Mouse (Mus musculus) heart, postnatal 0 days (tissue): Measurements from ENCODE around the gene Slc31a2. TPM values are rescaled to one million over a fixed set of nuclear protein-coding genes. Genes with fewer than 3 reads are reported as not detected.

Experiments used
- ATAC-seq: fragments of 200-750 bp; cut with Nextera tagmentation; 2 replicates; pipeline ENCODE4 v1.8.0; 2017; ENCODE audit warnings: low read depth, moderate number of reproducible peaks, moderate library complexity; ENCODE audit not compliant: insufficient read depth
- DNase-seq: peaks from one replicate; pipeline ENCODE4 v3.0.0-alpha.2; 2016; ENCODE audit warnings: low spot score
- H3K27ac ChIP-seq: fragments of 300-500 bp; sonication (generic); 2 replicates; pipeline ENCODE4 v1.5.1; 2014; ENCODE audit warnings: low read depth, mild to moderate bottlenecking
- H3K27me3 ChIP-seq: fragments of 300-500 bp; sonication (generic); 2 replicates; pipeline ENCODE4 v1.6.1; 2014; ENCODE audit warnings: low read length, mixed read lengths; ENCODE audit not compliant: control insufficient read depth, insufficient read depth
- H3K36me3 ChIP-seq: fragments of 300-500 bp; sonication (generic); replicated peaks from 2 replicates; pipeline ENCODE4 v1.6.1; 2014; ENCODE audit warnings: low read length, mixed read lengths; ENCODE audit not compliant: control insufficient read depth, insufficient read depth
- H3K4me1 ChIP-seq: fragments of 300-500 bp; sonication (generic); 2 replicates; pipeline ENCODE4 v1.6.1; 2014; ENCODE audit warnings: antibody characterized with exemption; ENCODE audit not compliant: control insufficient read depth, insufficient read depth
- H3K4me2 ChIP-seq: fragments of 300-500 bp; sonication (generic); 2 replicates; pipeline ENCODE4 v1.6.1; 2014; ENCODE audit warnings: low read depth, mild to moderate bottlenecking, low read length, moderate library complexity
- H3K4me3 ChIP-seq: fragments of 300-500 bp; sonication (generic); 2 replicates; pipeline ENCODE4 v1.5.1; 2014; ENCODE audit warnings: low read depth, low read length
- H3K9ac ChIP-seq: fragments of 300-500 bp; sonication (generic); replicated peaks from 2 replicates; pipeline ENCODE4 v1.6.1; 2014; ENCODE audit warnings: low read depth, low read length, mixed read lengths
- H3K9me3 ChIP-seq: fragments of 300-500 bp; sonication (generic); replicated peaks from 2 replicates; pipeline ENCODE4 v1.6.1; 2016; ENCODE audit warnings: low read length; ENCODE audit not compliant: control insufficient read depth
- CTCF ChIP-seq: IDR thresholded peaks from 2 replicates; pipeline ENCODE4 v1.5.1; 2016; ENCODE audit warnings: antibody characterized with exemption, control low read depth, low read depth
- EP300 ChIP-seq: IDR thresholded peaks from 2 replicates; pipeline ENCODE4 v1.6.1; 2016; ENCODE audit warnings: antibody characterized with exemption, low read depth
- WGBS: fragments of 180-500 bp; shearing (Covaris S2); extraction: QIAGEN DNeasy Blood & Tissue Kit; methylation state at CpG from one replicate; pipeline ENCODE4 v1.1.7; 2014; 5-methylcytosine and 5-hydroxymethylcytosine counted together
- polyA plus RNA-seq: library from polyadenylated mRNA; unstranded; fragments of >200 nt; fragmentation: Nextera tagmentation; extraction: Ambion mirVana; gene quantifications from 2 replicates; pipeline ENCODE4 v1.2.1, GENCODE M21; 2015
- total RNA-seq: library from RNA; depleted of rRNA; stranded (reverse); fragments of >200 nt; gene quantifications from 2 replicates; pipeline ENCODE4 v1.2.3, GENCODE M21; 2014; ENCODE audit warnings: low replicate concordance

Slc31a2 gene
- total and polyA plus RNA-seq, 2 experiments from 2014 or later: 15.6 to 33.2 TPM

DNA sequence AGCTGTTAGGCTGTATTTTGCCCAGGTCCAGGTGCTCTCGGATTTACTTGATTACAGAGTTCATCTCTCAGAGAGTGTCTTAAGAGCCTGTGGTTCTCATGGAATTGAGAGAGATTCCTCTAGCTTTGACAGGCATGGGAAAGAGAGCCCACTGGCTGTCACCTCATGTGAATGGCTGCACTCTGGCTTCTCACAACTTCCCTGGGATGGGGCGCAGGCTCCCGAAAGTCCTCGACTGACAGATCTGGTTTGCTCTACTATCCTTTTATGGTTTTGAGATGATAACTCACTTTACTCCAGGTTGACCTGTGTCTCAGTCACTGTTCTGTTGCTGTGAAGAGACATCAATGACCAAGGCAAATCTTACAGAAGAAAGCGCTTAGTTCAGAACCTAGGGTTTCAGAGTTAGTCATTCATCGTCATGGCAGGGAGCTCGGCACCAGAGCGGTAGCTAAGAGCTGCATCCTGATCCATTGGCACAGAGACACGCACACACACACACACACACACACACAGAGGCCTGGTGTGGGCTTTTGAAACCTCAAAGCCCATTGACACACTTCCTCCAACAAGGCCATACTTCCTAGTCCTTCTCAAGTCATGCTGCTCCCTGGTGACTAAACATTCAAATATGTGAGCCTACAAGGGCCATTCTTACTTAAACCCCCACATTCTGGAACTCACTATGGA is 28.6 kb downstream of the Slc31a2 start:
- no peak for DNase-seq
- H3K9me3 ChIP-seq: no peaks in the 10 kb centered on the region

DNA sequence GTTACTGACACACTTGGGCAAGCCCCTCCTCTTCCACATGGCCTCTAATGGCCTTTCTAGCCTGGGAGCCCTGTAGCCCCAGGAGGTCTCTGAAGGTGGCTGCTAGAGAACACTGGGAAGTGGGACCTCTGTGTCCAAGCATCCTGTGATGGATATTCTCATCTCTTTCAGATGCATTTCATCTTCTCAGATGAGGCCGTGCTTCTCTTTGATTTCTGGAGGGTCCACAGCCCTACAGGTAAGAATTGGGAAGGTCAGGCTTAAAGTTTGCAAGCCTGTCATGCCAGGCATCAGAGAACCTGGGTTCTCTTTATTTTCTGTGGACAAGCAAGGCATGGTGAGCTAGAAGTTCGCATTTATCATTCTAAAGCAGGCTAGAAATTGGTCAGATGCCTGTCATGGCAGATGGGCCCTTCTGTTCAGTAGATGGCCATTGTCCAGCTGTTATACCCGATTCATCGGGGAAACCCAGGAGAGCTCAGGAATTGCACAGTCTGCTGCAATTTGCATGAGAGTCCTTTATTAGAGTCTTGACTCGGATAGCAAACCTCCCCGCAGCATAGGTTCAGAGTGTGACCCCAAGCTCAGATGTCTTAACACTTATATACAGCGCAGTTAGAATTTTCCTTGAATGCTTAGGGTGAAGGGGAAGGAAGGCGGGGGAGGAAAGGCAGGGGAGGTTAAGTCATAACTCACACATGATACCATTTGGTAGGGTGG is 30.3 kb downstream of the Slc31a2 start:
- Histone ChIP-seq H3K4me2 (no peak overlapping the region), H3K27me3 (no peaks in the 10 kb centered on the region), H3K4me3 (no peak overlapping the region), H3K9ac (no peak overlapping the region), H3K36me3 (peaks cover 33% of the 10 kb centered on the region), H3K9me3 (no peaks in the 10 kb centered on the region), H3K27ac (no peak overlapping the region), H3K4me1 (peaks cover 18% of the 10 kb centered on the region)
- DNase-seq: no peak
- ATAC-seq: no peak
- TF ChIP-seq EP300: no peak
- TF ChIP-seq CTCF: no peak
- 74% methylated on average over 8 of the region's 8 CpGs for WGBS

More for the DNA sequence above, 28.6 kb downstream of the Slc31a2 start:
- peaks cover 16% of the 10 kb centered on the region for H3K36me3 ChIP-seq
- no peak for ATAC-seq
- no peak overlapping the region for H3K4me3 ChIP-seq
- no peaks in the 10 kb centered on the region for H3K27me3 ChIP-seq
- TF ChIP-seq CTCF: no peak
- no peak overlapping the region for H3K9ac ChIP-seq
- H3K4me1 ChIP-seq: peaks cover 22% of the 10 kb centered on the region
- no peak overlapping the region for H3K27ac ChIP-seq
- H3K4me2 ChIP-seq: no peak overlapping the region
- 85% methylated on average over 9 of the region's 9 CpGs for WGBS

DNA sequence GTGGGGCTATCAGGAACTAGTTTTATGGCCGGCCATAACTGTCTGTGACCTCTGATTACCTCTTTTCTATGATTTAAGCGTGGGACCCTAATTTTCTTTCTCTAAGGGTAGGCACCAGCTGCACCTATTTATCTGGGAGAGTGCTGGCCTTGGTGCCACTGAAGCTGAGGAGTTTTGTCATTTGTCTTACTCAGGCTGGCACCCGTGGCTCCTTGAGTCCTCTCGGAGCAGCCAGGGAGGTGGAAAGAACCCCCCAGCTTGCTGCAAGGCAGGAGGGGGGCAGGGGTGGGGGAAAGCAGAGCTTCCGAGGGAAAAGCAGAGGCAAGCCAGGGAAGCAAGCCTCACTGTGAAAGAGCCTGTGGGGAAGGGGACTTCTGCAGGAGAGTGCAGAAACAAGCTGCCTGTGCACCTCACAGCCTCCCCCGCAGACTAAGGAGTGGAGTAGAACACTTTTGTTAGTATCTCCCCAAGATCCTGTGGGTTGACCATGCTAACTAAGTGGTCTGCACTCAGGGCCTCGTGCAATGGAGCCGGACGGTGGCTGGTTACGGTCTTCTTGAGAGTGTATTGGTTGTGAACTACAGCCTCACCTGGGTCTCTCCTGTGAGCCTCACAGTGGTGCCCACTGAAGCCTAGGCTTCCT is 31.0 kb downstream of the Slc31a2 start:
- WGBS: 79% methylated on average over 10 of the region's 10 CpGs
- Histone ChIP-seq H3K27me3 (no peaks in the 10 kb centered on the region), H3K36me3 (peaks cover 40% of the 10 kb centered on the region), H3K9ac (no peak overlapping the region), H3K4me1 (peaks cover 12% of the 10 kb centered on the region), H3K9me3 (no peaks in the 10 kb centered on the region), H3K27ac (no peak overlapping the region), H3K4me3 (no peak overlapping the region), H3K4me2 (no peak overlapping the region)
- DNase-seq (no peak), ATAC-seq (no peak)
- TF ChIP-seq CTCF (no peak), EP300 (no peak)

DNA sequence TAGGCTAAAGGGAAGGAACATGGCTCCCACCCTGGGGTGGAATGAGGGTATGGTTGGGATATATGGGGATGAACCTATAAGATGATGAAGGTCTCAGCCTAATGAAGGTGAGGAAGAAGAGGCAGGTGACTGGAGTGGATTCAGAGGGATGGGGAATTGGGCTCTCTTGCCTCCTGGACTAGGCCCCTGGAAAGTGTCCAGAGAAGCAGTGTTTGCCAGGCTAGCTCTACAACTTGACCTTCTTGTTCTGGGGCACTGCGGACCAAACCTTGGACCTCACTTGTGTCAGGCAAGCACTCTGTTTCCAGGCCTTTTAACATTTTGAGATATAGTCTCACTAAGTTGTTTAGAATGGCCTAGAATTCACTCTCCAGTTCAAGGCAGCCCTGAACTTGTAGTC is 32.4 kb downstream of the Slc31a2 start:
- 87% methylated on average over 1 of the region's 1 CpGs for WGBS
- Histone ChIP-seq H3K4me3 (no peak overlapping the region), H3K9ac (no peak overlapping the region), H3K36me3 (peaks cover 54% of the 10 kb centered on the region), H3K9me3 (no peaks in the 10 kb centered on the region), H3K4me1 (no peaks in the 10 kb centered on the region), H3K27ac (no peak overlapping the region), H3K4me2 (no peak overlapping the region), H3K27me3 (no peaks in the 10 kb centered on the region)
- no peak for DNase-seq
- TF ChIP-seq CTCF (no peak), EP300 (no peak)
- ATAC-seq: no peak

DNA sequence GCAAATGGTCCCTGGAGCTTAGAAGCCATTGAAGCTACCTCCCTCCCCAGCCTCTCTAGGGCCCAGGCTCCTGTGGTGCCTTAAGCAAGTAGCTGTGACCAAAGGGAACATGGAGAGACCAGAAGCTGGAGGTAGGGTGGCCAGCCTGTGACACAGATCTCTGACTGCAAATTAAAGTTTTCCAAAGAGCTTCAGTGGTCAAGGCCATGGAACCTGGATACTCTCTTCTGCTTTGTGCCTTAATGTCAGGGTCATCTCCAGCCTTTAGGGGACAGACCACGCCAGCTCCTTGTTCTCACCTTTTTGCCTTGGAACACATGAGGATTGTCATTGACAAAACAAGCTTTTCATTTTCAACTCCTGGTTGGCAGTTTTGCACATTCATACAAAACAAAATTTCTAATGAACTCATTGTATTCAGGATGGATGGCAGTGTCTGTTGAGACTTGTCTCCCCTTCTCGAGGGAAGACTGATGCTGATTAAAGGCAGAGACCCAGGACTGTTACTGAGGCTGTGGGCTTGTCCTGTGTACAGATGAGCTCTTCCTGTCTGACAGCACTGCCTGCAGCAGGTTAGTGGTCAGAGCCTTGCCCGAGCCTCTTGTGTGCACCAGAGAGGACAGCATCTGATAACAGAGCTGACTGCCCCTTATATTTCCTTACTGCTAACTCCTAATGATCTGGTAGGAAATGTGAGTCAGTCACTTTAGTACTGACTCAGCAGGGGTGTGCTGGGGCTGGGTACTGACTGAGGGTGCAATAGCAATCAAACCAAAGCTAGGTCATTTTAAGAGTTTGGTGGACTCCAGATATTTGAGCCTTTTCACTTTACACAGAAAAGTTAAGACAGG is 35.1 kb downstream of the Slc31a2 start:
- Histone ChIP-seq H3K4me1 (no peaks in the 10 kb centered on the region), H3K9me3 (no peaks in the 10 kb centered on the region), H3K27ac (no peak overlapping the region), H3K36me3 (peaks cover 81% of the 10 kb centered on the region), H3K4me2 (no peak overlapping the region), H3K9ac (no peak overlapping the region), H3K4me3 (no peak overlapping the region), H3K27me3 (no peaks in the 10 kb centered on the region)
- no peak for TF ChIP-seq EP300
- no peak for TF ChIP-seq CTCF
- WGBS: 66% methylated on average over 3 of the region's 3 CpGs
- ATAC-seq (no peak), DNase-seq (no peak)
